Mouse (Mus musculus) ES-Bruce4 (cell line): ENCODE data around the gene Glmn.

ENCODE experiments used
- CTCF ChIP-seq: IDR thresholded peaks from one replicate; pipeline ENCODE4 v1.8.1; 2011; ENCODE audit warnings: low read depth, low read length
- EP300 ChIP-seq: IDR thresholded peaks from 2 replicates; pipeline ENCODE4 v1.6.1; 2011; ENCODE audit warnings: low read depth, low read length; ENCODE audit not compliant: insufficient read depth
- POLR2A ChIP-seq: IDR thresholded peaks from one replicate; pipeline ENCODE4 v1.8.1; 2011; ENCODE audit warnings: low read length; ENCODE audit not compliant: insufficient read depth

DNA sequence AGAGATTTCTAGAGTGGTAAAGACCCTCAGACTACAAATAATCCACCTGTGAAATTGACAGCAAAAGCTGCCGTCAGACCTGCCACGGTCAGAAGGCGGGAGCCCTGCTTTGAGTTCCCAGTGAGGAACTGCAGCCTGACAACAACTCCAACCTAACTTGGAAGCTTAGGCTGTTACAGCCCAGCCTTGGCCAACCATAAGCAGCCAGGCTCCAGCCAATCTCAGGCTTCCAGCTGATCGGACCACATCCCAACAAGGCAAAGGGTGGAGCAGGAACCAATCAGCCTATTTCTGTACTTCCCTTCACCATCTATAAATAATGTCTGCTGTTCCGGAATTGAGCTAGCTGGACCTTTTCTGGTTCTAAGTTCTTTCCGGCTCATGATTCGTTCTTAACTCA, 75.8 kb downstream of the Glmn start:
- TF ChIP-seq POLR2A (no peak), CTCF (no peak), EP300 (no peak)
